Mouse (Mus musculus) urinary bladder, adult 2 months (tissue): Measurements from ENCODE around the gene Dock1. TPM values are rescaled to one million over a fixed set of nuclear protein-coding genes. Genes with fewer than 3 reads are reported as not detected.

ENCODE experiments used
- DNase-seq: peaks from one replicate; pipeline ENCODE4 v3.0.0; 2022; ENCODE audit warnings: low spot score
- polyA plus RNA-seq: library from polyadenylated mRNA; depleted of rRNA; stranded (reverse); fragments of >200 nt; gene quantifications from 2 replicates; pipeline ENCODE4 v1.2.3, GENCODE M21; 2012

The Dock1 gene
- polyA plus RNA-seq, 1 experiment = 16.7 TPM

- no peak for DNase-seq
These were observed 384.2 kb downstream of the Dock1 start for GRCm38 (mm10) chr7:135054664-135055063.

DNA sequence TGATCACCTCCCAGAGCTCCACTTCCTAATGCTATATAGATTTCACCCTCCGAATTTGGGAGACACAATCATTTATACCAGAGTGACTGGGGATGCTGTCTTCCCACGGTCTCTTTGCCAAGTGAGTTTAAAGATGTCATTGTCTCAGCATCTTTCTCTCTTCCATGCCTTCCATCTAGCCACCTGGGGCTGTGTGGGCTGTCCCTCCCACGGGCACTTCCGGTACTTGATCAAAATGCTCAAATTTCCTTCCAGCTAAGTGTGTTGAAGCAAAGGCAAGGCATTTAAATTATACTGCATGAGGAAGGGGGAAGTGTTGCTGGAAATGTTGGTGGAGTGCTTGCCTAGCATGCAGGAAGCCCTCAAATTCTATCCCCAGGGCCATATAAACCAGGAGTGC lies 388.6 kb downstream of the Dock1 start:
- no peak for DNase-seq

DNA sequence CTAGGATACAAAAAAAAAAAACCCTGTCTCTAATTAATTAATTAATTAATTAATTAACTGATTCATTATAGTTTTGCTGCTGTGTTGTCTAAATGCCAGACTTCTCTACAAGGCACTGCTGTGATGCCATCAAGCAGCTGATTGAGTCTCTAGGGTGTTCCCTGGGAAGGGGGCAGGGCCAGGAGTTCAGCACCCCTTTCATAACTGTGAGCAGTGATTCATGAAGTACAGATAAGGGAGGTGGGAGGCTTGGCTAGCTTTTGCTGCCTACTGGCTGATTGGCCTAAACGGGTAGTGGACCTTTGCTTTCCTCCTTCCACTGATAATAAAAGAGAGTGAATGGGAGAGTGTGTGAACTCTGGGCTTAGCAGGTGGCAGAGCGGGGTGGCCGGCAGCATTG lies 389.1 kb downstream of the Dock1 start:
- no peak for DNase-seq

DNA sequence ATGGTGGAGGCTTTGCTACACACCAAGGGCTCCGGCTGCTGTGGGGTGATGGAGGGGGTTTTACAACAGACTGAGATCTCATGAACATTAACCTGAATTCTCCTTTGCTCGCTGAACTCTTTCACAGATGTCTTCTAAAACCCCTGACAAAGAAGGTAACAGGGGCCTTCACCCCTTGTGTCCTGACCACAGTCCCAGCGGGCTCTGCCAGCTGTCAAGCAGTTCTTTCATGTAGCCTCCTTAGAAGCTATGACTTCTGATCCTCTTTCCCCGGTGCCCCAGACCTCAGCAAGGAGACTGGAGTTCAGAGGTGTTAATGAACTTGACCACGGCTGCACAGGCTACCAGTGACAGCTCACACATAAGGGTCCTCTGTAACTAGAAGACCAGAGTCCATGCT lies 393.4 kb downstream of the Dock1 start:
- no peak for DNase-seq

DNA sequence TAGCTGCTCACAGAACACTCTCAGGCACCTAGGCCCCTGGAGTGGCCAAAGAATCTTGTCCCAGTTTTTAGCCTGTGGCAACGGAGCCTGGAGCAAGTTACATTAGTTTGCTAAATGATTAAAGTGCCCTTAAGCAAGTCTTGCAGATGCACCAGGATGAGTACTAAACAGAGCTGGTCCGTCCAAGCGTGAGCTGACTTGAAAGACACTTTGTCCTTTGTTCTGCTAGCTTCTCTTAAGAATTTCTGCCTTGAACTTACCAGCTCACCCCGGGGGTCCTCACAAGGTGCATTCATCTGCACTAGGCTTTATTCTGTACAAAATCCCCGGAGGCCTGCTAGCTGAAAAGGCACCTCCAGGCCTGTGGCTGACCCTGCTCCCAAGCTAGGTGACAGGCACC lies 394.8 kb downstream of the Dock1 start:
- DNase-seq = no peak

GRCm38 (mm10) chr7:135068887-135069286 lies 398.4 kb downstream of the Dock1 start:
- no peak for DNase-seq

DNA sequence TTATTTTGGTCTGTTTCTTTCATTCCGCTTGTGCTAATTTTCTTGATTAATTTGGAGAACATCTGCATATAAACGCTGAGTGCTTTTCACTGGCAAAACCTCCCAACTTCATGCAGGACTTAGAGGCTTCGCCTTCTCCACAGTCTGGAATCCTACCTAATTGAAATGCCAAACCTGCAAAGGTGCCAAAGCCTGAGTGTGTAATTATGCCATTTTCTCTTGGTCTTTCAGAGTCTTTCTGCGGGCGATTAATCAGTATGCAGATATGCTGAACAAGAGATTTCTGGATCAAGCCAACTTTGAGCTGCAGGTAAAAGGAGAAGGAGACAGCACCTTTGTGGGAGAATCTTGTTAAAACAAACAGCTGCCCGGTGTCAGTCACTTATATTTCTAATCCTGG lies 406.4 kb downstream of the Dock1 start:
- DNase-seq = no peak

DNA sequence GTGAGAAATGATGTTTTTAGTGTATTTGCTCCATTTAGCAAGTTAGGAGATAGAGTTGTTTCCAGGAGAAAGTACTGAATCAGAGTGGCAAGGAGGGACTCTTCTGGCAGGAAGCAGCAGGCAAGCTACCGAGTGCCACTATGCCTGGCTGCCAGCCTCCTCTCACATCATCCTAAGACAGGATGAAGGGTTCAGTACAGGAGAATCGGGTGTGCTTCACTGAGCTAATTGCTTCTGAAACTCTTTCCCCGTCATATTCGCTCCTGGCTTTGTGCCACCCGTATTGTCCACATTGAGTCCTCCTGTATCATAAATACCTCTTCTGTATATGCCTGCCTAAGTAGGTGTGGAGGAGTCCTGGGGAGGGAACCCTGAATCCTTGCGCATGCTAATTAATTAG lies 406.9 kb downstream of the Dock1 start:
- DNase-seq = no peak

DNA sequence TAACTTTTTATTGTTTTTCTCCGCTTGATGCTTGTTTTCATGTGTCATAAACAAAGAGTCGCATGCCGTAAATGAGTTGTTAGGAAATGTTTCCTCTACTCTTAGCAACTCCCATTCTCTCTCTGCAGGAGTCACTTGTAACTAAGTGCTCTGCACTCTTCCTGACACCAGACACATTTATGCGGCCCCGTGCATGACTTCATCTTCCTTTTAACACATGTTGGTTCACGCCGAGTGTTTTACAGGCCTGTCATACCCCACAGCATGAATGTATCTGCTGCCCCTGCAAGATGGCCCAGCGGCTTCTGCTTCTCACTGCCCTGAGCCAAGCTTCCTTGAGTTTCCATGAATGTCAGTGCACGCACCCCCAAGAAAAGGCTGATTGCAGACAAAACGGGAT lies 407.4 kb downstream of the Dock1 start:
- no peak for DNase-seq

DNA sequence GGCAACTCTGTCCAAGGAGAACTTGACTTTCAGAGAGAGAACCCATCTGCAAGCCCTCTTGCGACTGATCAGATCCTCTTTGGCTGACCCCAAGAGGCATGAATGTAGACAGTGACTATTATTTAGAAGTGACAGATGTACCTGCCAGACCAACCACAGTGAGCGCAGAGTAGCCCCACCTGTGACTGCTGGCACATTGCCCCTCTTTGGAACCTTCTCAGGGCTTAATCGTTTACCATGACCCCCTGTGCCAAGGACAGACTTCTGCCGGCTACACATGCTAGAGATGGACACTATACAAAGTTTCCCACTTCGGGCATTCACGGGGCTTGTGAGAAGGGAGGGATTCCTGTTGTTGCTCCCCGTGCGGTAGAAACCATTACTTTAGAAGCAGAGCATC lies 413.0 kb downstream of the Dock1 start:
- no peak for DNase-seq

DNA sequence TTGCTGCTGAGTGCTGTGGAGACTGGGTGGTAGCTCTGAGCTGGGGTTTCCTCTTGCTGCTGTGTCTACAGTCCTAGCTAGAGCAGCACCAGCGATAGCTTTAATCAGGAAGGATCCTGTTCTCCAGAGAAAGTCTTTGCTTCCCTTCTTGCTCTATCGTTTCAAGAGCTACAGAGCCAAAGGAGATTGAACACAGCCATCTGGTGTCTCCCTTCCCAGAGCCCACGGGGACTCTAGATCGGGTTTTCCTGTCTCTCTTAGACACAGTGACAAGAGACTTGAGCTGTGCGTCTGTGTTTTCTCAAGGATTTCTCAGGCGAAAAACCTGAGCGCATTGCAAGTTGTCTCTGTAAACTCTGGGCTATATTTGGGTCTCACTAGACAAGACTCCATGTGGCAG lies 413.6 kb downstream of the Dock1 start:
- no peak for DNase-seq

- DNase-seq = no peak
These were observed 416.1 kb downstream of the Dock1 start for GRCm38 (mm10) chr7:135086556-135086955.

GRCm38 (mm10) chr7:135089626-135090025 lies 419.2 kb downstream of the Dock1 start:
- DNase-seq = no peak

DNA sequence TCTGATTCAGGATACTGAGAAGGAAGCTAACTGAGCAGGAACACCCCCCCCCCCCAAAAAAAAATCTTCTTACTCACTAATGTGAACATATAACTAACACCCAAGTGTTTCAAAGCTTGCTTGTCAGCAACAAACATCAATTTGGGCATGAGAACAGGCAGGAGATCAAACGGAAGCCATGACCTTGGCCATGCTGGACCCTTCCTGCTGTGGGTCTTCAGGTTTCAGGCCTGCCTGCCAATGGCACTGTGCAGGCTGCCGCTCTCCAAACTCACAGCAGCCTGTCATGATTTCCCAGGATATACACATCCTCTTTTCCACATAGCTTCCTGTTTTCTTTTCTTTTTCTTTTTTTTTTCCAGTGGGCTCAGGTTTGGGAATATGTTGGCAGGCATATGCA lies 423.4 kb downstream of the Dock1 start:
- no peak for DNase-seq

GRCm38 (mm10) chr7:135101921-135102320 lies 431.5 kb downstream of the Dock1 start:
- no peak for DNase-seq

DNA sequence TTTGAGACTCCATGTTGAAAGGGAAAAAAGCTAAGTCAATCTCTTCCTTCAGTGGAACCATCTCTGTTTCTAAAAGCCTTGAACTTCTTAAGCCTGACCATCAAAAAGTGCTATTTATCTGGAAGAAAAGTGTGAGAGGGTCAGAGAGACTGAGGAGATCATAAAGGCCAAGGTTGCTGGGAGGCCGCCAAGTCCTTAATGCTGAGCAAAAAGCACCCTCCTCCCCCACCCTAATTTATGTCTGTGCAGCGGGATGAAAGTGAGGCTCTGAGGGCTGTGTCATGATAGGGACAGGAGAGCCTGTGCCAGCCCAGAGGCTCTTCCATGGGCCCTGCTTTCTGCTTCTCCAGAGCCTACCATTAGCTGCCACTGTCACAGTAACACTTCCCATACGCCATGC lies 436.1 kb downstream of the Dock1 start:
- DNase-seq = no peak

DNA sequence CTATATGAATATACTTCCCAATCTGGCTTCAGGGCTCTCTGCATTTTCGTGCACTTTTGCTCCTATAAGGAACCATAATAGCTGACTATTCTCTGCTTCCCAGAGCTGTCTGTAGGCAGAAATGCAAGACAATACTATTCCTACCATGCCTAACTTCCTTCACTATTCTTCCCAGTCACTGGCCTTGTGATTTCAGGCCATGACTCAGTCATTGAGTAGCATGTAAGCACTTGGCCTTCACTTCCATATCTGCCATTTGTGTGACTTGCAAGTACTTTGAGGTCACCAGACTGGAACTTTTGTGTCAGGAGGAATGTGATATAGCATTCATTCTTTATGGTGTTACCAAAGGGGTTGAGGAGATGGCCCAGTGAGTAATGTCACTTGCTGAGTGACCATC lies 439.9 kb downstream of the Dock1 start:
- no peak for DNase-seq

DNA sequence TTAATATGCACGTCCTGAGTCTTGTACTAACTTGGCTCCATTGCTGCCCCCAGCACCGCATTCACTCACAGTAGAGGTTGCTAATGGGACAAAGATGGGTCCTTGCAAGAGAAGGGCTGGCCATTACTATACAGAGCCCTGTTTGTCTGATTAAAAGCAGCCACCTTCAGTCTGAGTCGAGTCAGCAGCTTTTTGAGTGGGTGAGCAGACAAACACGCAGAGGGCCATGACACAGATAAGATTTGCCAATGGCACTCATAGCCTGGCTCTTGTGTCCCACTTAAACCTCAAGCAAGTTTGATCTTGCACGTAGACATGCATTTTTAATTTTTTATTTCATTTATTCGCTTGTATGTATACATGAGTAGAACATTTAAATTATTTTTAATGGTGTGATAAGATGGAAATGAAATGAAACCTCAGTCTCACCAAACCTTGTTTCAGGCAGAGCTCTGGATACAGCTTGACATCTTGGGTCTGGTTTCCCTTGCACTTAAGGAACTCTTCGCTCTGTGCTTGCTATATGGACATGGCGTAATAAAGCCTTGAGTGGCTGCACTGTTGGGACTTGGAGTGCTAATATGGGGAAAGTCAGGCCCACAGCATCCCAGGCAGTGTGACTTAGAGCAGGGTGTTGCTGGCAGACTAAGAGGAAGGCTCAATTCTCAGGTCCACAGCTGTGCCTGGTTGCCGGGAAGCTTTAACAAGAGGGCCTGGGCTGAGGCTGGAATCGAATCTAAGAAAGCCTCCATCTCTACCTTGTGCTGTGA lies 455.0 kb downstream of the Dock1 start:
- no peak for DNase-seq

DNA sequence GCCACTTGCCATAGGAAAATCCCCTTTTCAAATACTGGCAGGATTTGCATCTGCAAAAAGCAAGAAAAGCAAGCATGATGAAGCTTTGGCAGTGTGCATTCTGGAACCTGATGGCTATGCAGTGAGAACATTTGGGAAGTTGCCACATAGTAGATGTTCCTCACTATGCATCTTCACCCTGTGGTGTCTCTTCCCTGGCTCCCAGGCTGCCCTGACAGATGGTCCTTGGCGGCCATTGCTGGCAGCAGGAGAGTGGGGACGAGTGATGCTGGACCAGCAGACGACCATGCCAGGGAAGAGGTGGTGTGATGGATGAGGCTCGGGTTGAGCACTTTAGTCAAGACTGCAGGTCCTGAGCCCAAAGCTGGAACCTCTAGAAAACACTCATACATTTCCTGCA lies 462.0 kb downstream of the Dock1 start:
- no peak for DNase-seq

GRCm38 (mm10) chr7:135134619-135135018 lies 464.2 kb downstream of the Dock1 start:
- no peak for DNase-seq

DNA sequence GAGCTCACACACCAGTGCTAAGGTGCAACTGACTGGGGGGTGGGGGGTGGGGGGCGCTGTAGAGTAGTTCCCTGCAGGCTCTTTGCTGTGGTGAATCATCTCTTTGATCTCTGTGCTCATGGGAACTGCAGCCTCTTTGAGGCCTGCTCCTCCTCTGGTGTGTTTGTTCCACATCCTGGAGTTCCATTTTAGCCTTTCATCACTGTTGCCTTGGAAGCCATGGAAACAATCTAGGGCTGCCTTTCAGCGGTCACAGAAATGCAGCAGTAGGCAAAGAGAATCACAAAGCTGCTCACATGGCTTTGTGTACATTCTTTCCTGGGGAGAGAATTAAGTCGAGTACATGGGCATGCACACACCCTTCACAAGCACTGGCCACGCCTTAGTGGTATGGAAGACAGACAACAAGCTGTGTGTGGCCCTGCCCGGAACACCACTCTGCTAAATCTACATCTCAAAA lies 468.7 kb downstream of the Dock1 start:
- no peak for DNase-seq

DNA sequence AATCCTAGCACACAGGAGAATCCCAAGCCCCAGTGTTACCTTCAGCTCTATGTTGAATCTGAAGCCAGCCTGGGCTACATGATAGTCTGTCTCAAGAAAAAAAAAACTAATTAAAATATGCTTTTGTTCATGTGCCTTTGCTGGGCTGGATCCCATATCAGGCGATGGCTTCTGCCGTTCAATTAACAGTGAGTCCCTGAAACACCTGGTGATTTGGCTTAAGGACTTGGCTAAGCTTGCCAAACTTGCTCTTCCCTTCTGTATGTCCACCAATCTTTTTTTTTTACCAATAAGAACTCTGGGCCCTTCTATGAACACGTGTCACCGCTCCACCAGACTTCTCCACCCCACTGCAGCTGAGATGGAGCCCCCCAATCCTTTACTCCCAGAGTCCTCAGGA lies 474.3 kb downstream of the Dock1 start:
- no peak for DNase-seq

DNA sequence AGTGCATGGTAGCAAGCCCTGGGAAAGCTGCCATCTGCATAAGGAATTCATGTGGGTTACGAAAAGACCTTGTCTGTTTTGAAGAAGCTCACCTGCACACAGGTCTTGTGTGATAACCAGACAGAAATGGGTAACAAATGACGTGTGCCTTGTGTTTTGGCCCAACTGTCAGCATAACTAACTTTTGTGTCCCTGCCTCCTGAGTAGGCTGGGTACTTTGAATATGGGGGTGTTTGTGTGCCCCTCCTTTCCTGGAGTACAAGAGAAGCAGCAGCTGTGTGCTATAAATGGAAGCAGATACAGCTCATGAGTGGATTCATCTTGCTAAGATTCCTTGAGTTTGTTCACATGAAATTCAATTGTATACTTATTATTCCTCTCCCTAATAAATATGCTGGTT lies 480.5 kb downstream of the Dock1 start:
- no peak for DNase-seq

DNA sequence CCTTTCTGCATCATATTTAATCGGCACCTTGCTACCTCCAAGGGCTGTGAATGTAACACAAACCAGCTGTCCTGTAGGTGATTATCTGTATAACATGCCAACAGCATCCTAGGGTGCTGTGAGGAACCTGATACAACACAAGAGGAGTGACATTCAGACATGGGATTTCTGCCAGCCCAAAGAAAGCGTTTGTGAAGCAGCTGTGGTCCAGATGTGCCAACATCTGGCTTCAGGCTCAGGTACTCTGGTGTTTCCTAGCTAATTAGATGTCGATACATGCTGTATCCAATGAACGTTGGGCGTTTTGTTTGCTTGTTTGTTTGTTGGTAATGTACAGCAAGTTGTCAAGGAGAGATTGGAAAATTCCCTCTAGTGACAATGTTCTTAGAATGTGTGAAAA lies 487.1 kb downstream of the Dock1 start:
- DNase-seq = no peak
